Mouse (Mus musculus) brown adipose tissue, adult 24 weeks (tissue): ENCODE results near the gene Mpst. TPM values are rescaled to one million over a fixed set of nuclear protein-coding genes. Genes with fewer than 3 reads are reported as not detected.

Experiments used
- H3K27ac ChIP-seq: fragments of 200-500 bp; replicated peaks from 2 replicates; pipeline ENCODE4 v1.5.1; 2012; ENCODE audit warnings: low read depth, mild to moderate bottlenecking, low read length
- H3K4me1 ChIP-seq: fragments of 200-500 bp; 2 replicates; pipeline ENCODE4 v1.6.1; 2012; ENCODE audit warnings: low read length, mixed read lengths; ENCODE audit not compliant: control insufficient read depth, insufficient read depth, insufficient read length
- H3K4me3 ChIP-seq: fragments of 200-500 bp; 2 replicates; pipeline ENCODE4 v1.5.1; 2012; ENCODE audit warnings: low read depth, mild to moderate bottlenecking, low read length, moderate library complexity; ENCODE audit not compliant: insufficient read depth
- polyA plus RNA-seq: library from polyadenylated mRNA; stranded (reverse); fragments of >200 nt; gene quantifications from 2 replicates; pipeline ENCODE4 v1.2.4, GENCODE M21; 2012; ENCODE audit not compliant: missing spikeins, insufficient read depth, insufficient read length

The Mpst gene
- polyA plus RNA-seq, 1 experiment: 22.1 TPM

DNA sequence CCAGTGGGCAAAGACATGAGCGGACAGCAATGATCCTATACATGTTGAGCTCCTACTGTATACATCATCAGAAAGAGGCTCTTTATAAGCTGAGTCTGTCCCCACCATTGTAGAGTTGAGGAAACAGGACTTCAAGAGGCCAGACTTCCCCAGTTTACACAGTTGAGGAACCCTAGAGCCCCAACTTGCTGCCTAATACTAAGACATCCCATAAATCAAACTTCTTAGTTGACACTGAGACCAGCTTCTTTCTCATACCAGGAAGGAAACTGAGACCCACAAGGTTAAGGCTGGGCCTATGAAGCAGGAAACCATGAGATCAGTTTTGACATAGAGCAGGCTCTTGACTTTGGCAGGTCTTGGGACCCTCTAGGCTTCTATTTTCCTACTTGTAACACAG is 20.7 kb upstream of the Mpst start:
- Histone ChIP-seq H3K27ac (no peak overlapping the region), H3K4me1 (0 out of 2 replicates have a peak, but pooled peaks cover 3% of the 10 kb centered on the region), H3K4me3 (no peak overlapping the region)

DNA sequence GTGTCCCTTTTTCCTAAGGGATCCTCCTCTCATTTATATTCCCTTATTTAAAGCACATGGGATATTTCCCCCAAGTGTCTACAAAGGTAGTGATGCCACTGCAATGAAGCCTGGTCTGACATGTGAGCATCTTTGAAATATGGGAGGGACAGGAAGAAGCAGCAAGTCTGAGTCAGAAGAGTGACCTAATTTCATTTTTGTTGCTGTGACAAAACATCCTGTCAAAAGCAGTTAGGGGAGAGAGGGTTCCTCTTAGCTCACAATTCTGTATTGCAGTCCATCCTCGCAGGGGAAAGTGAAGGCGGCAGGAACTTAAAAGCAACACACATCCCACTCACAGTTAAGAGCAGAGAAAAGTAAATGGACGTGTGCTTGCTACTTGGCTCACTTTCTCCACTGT is 15.4 kb upstream of the Mpst start:
- Histone ChIP-seq H3K4me1 (no peaks in the 10 kb centered on the region), H3K4me3 (no peak overlapping the region)

DNA sequence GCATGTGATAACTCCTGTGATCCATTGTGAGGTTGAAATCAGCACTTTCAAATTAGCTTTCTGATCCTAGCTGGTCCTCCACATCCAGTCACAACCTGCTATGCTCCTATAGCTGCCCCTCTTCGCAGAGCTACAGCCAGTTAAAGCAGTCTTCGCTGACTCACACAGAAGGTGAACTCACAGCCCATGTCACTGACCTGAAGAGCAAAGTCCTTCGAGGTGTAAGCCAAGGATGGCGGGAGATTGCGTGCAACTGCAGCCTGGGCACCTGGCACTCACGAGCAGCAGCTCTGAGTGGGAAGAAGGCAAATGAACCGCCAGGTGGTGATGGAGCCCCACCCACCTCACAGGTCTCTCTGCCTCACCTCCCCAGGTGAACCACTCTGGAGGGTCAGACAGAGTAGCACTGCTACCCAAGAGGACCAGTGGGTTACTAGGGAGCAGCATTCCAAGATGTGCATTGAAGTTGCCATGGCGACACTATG is 10.7 kb upstream of the Mpst start, which contains the start of gene Tex33:
TSS of gene Tex33 (minus strand) at position 435 of the 485 bp plus-strand sequence.
- no peak within 1 kb of the TSS for H3K27ac ChIP-seq
- no peaks in the 10 kb centered on the region for H3K4me1 ChIP-seq
- no peak within 1 kb of the TSS for H3K4me3 ChIP-seq

More for the DNA sequence above, 15.4 kb upstream of the Mpst start:
- no peak overlapping the region for H3K27ac ChIP-seq

DNA sequence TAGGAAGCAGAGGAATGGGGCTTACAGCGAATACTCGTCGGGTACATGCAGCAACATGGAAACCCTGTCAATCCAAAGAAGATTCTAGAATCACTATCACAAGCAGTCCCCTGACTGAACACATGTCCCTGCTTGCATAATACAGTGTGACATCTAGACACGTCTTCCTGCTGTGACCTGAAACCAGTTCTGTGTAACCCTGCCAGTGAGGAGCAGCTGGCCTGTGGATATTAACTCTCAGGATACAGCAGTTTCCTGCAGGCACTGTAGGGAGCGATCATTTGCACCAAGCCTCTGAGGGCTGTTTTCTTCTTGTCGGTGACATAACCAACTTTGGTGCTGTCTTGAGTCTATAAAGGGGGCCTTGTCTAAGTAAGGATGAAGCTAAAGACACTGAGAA is 4.9 kb upstream of the Mpst start:
- Histone ChIP-seq H3K4me3 (no peak overlapping the region), H3K27ac (0 out of 2 replicates have a peak overlapping the region, but pooled peaks have one; percentile 3), H3K4me1 (peaks cover 27% of the 10 kb centered on the region; the same call in 1 of the 2 replicates)

DNA sequence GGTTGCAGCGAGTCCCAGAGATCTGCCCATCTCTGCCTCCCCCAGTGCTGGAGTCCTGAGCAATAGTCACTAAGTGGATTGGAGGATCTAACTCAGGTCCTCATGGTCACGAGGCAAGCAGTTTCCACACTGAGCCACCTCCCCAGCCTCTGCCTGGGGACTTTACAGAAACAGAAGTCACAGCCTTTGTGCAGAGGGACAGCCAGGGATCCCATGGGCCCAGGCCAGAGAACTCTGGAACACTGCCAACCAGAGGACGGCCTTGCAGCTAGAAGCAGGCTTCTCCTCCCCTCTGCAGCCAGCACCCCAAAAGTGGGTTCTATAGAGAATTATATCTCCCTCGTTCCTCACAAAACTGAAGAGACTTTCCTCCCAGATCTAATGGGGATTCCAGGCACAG is 4.3 kb upstream of the Mpst start:
- Histone ChIP-seq H3K4me1 (peaks cover 27% of the 10 kb centered on the region; the same call in 1 of the 2 replicates), H3K4me3 (no peak overlapping the region), H3K27ac (no peak overlapping the region)

DNA sequence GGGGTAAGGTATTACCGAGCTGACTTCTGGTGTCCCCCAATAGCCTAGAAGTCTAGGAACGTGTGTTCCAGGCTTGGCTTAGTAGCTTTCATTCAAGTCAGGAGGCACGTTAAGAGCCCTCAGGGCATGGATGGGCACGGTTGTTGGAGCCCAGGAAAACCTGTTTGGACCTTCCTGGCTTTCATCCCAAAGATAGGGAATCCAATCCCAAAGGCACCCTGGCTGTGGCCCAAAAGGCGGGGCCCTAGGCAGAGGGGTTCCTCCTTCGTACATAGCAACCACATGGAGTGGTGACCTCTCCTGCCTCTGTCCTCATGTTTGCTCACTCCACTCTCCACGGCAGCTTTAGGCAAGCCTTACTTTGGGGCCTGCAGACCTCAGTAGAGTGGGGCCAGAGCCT is 3.8 kb upstream of the Mpst start:
- no peak overlapping the region for H3K27ac ChIP-seq
- H3K4me1 ChIP-seq: peaks cover 27% of the 10 kb centered on the region; the same call in 1 of the 2 replicates

DNA sequence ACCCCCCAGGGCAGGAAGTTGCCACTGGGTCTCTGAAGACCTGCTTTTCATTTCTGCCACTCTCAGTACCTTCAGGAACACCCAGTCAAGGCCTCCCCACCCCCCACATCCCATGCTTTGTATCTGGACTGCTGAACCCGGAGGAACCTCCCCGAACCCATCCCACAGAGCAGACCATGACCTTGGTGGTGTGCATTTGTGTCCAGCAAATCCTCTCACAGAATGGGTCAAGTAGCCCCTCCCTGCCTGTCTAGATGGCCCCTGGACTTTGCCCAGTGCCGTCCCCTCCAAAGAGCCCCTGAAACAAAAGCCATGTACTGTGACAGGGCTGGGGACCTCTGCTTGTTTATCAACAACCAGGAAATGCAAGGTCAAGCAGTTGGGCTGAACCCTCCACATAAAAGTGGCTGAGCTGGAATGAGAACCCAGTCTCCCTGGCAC is 2.9 kb upstream of the Mpst start:
- H3K4me1 ChIP-seq: peaks cover 27% of the 10 kb centered on the region; the same call in 1 of the 2 replicates
- no peak overlapping the region for H3K4me3 ChIP-seq

More for the DNA sequence above, 3.8 kb upstream of the Mpst start:
- H3K4me3 ChIP-seq: no peak overlapping the region

DNA sequence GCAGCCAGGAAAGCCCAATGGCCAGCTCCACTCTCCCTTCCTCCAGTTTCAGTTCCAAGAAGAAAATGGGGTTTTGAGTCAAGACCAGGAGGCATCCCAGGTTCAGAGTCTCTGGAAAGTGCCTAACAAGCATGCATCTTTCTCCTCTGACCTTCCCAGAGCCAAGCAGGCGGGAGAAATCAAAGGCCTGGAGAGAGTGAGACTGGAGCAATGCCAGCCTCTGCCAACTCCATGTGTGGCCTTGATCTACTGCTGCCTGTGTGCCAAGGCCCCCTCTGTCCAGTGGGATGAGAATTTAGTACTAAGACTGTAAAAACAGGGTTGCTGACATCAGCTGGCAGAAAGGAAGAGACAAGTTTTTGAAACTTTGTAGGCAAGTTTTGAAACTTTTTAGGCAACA is 2.3 kb upstream of the Mpst start:
- Histone ChIP-seq H3K4me3 (no peak overlapping the region), H3K4me1 (peaks cover 27% of the 10 kb centered on the region; the same call in 1 of the 2 replicates), H3K27ac (no peak overlapping the region)

More for the DNA sequence above, 2.9 kb upstream of the Mpst start:
- H3K27ac ChIP-seq: peak overlapping the region; percentile 22

DNA sequence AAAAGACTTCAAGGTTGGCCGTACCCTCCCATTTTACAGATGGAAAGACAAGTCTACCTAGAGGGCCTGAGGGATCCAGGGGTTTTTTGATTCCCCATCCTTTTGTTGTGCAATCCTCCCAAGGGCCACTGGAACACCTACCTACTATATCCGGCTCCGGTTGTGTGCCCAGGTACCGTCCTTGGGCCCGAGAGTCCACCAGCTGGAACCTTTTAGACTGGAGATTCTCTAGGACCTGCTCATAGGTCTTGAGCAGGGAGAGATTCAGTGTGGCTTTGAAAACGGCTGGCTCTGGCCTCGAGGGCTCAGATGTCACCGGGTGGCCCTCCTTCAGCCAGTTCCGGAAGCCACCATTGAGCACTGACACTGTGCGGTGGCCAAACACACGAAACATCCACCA is 1.1 kb upstream of the Mpst start:
- peak overlapping the region; percentile 84 for H3K4me3 ChIP-seq
- peaks cover 33% of the 10 kb centered on the region for H3K4me1 ChIP-seq
- peak overlapping the region; percentile 42; the same call in 1 of the 2 replicates for H3K27ac ChIP-seq

DNA sequence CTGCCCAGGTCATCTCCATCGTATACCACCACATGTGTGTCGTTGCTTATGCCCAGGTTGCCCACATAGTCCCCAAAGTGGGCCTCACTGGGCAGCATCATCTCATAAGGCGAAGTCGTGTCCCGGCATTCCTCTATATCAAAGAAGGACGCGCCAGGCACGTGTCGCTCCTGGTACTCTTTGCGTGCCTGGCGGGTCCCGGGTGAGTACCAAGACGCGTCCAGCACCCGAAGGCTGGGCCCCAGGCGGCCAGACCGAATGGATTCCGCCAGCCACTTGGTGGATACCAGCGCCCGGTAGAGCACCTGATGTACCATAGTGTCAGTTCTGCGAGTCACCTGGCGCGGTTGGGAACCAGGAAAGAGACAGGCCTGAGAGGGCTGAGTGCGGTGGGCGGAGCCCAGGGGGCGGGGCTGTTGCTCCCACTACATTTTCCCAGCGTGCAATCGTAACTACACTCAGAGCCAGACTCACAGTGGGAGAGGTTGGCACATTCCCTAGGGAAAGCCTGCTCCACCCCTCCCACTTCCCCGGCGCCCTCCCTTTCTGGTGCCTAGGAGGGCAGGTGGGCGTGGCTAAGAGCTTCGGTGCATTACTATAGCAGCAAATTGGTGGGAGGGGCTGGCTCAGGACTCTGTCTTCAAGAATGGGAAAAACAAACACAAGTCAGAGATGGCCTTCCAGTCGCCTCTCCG is 552 bp upstream of the Mpst start, which contains the start of gene Tst:
TSS of gene Tst (minus strand) at position 391 of the 695 bp plus-strand sequence.
- H3K4me1 ChIP-seq: peaks cover 33% of the 10 kb centered on the region
- H3K27ac ChIP-seq: peak within 1 kb of the TSS; percentile 96
- H3K4me3 ChIP-seq: peak within 1 kb of the TSS; percentile 84

DNA sequence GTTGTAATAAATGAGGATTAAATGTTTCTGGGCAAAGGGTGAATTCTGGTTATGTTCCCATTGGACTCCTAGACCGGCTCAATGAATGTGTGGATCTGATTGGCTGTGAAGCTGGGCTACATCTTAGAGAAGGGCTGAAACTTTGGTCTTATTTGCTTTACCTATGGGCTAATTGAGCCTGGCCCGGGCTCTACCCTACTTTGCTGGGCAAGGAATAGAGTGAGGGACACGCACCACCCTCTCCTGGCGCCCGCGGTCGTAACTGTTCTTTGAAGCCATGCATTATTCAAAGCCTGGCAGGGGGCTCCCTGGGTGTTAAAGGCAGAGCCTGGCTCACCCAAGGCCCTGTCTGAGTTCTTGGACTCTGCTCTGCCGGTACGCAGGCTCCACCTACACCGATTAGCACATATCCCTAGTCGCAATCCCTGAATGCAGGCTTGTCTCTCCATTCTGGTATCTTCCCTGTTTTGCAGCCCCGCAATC is 3.4 kb downstream of the Mpst start:
- H3K4me1 ChIP-seq: peaks cover 12% of the 10 kb centered on the region
- no peak overlapping the region for H3K4me3 ChIP-seq
- no peak overlapping the region for H3K27ac ChIP-seq

DNA sequence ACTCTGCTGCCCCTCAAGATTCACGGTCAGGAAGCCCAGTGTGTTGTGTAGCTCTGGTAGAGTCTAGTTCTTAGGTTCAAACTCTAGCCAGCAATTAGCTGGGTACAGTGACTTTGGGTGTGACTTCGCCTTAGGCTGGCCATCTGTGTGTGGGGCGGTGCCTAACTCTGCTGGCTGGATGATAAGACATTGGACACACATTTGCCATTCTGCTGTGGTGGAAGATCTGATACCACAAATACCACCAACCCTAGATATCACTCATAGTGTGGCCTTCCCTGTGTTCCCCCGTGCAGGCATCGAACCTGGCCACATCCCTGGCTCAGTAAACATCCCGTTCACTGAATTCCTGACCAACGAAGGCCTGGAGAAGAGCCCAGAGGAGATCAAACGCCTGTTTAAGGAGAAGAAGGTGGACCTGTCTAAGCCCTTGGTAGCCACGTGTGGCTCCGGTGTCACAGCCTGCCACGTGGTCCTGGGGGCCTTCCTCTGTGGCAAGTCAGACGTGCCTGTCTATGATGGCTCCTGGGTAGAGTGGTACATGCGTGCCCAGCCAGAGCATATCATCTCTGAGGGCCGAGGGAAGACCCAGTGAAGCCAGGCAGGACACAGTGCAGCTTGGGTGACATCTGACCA is 7.0 kb downstream of the Mpst start:
- Histone ChIP-seq H3K4me3 (no peak overlapping the region), H3K4me1 (peaks cover 6% of the 10 kb centered on the region), H3K27ac (no peak overlapping the region)

DNA sequence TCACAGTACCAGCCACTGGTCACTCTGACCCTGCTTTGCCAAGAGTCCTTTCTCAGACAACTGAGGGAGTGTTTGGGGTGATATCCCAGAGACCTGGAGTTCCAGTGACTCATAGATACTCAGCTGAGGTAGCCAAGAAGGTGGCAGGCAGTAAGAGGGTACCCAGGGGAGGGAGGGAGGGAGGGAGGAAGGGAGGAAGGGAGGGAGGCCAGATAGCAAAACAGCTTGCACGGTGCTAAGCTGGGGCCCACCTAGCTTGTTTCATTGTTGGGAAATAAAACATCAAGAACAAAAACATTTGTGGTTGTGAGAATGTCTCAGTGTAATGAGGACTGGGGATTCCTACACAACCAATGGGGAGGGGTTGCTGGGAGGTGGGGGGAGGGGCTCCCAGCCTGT is 7.5 kb downstream of the Mpst start:
- H3K4me1 ChIP-seq: peaks cover 6% of the 10 kb centered on the region
- H3K4me3 ChIP-seq: no peak overlapping the region
- H3K27ac ChIP-seq: no peak overlapping the region

DNA sequence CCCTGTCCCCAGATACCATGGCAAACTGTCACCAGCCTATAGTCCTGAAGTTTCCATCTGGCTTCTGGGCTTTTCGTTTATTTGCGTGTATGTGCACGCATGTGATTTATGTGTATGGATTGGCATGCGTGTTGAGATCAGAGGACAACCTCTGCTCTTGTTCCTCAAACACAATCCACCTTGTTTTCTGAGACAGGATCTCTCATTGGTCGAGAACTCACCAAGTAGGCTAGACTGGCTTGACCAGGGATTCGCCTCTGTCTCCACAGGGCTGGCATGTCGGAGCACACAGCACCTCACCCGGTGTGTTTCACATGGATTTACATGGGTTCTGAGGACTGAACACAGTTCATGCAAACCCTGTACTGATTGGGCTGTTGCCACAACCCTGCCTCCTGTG is 7.9 kb downstream of the Mpst start:
- no peak overlapping the region for H3K27ac ChIP-seq
- no peak overlapping the region for H3K4me3 ChIP-seq
- peaks cover 6% of the 10 kb centered on the region for H3K4me1 ChIP-seq

DNA sequence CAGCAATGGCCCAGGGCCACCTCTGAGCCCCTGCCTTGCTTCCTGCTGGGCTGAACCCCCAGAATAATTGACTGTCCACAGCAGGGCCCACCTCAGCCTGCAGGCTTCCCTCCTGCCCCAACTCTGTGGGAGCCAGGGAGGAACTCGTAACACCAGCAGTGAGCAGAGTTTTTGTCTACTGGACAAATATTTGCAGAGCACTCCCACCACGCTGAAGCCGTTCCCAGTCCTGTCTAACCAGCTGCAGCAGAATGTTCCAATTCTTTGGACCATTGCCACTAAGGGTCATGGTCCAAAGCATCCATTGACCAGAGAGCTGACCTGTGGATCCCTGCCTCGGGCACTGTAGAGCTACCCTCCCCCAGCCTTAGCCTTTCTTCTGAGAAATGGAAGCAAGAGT is 10.7 kb downstream of the Mpst start:
- no peak overlapping the region for H3K4me3 ChIP-seq
- H3K4me1 ChIP-seq: no peaks in the 10 kb centered on the region
- H3K27ac ChIP-seq: no peak overlapping the region
